Mouse (Mus musculus) T-cell, adult 2 months (primary cell): ENCODE measurements around the gene Hspb1.
A peak's percentile ranks its signal among the peaks of the same experiment; 100 is the strongest.

Source experiments
- DNase-seq: peaks from one replicate; pipeline ENCODE4 v3.0.0; 2022; ENCODE audit warnings: low spot score

The Hspb1 gene

DNA sequence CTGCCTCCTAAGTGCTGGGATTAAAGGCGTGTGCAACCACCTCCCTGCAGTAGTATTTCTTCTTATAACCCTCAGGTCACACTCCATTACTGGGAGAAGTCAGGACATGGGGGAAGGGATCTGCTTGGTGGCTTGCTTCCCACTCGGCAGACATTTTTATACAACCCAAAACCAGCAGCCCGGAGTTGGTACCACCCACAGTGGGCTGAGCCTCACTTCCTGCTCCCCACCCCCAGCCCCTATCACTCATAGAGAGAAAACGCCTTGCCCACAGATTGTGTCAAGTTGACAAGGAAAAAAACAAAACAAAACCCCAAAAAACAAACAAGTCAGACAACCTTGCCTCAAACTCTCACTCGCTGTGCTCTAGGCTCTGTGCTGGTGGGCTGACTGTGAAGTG, 25.5 kb downstream of the Hspb1 start:
- DNase-seq, result peak; percentile 53

DNA sequence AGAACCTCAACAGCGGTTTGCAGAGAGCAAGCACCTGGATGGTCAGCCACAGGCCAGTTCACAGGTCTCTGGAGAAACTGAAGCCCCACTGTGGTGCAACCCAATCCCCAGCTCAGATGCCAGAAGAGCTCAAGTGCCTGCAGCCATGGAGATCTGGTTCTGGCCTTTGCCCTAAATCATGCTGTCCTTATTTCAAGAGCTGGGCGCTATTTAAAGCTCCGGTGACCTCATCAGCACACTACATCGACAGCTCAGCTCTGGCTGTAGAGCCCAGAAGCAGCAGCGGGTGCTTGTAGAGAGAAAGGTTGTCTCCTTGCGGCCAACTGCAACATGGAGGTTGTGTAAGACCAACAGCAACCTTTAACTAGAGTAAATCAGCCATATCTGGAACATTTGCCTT, 26.4 kb downstream of the Hspb1 start:
- no peak for DNase-seq

GRCm38 (mm10) chr5:135916051-135916565, 28.4 kb downstream of the Hspb1 start:
- DNase-seq, result no peak

- no peak for DNase-seq
Observed at GRCm38 (mm10) chr5:135916601-135917000, 28.9 kb downstream of the Hspb1 start.

DNA sequence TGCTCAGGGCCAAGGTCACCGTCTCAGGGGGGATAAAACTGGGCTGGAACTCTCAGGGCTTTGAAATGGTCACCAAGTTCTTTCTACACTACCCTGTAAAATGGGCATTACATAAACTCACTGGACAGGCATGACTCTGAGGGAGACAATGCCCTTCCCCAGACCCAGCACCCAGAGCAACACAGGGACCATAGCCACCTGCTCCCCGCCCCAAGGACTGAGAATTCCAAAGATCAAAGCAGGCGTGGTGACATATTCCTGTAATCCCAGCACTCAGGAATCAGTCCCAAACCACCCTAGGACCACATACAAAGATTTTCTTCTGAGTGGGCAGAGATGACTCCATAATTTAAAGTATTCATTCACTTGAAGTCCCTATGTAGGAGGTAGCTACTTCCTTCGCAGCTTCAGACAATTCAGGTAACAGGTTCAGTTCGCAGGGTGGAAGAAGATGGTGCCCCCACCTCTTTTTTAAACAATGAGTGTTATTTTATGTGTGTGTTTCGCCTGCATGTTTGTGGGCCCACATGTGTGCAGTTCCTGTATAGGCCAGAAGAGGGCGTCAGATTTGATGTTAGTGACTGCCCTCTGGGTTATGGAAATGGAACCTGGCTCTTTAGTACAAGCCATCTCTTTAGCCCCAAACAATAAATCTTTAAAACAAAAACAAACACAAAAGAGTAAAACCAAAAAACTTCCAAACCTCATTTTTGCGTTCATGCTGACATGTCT, 29.8 kb downstream of the Hspb1 start:
- DNase-seq, result no peak

DNA sequence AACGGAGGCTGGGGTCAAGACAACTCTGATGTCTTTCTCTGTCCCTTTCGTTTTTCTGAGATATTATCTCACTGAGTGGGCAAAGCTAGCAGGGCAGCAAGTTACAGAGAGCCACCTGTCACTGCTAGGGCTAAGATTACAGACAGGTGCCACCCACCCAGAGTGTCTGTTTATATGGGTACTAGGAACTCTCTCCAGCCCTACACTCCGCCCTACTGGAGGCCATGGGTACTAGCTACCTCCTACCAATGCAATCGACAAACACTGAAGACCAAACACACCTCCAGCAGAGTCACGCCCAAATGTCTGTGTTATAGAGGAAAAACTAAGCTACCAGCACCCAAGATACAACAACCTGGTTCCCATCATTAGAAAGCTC, 30.3 kb downstream of the Hspb1 start:
- DNase-seq, result no peak

DNA sequence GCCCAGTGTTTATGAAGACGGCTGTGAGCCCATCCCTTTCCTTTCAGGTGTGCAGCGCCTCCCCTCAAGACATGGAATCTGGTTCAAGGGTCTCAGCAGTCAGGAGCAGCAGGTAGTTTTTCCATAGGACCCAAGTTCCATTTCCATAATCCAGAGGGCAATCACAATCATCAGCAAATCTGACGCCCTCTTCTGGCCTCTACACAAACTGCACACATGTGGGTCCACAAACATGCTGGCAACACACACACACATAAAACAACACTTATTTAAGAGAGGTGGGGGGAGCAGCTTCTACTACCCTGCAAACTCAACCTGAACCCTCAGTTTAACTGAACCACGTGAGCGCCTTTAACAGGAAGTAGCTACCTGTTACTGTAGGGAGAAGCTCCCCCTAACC, 30.9 kb downstream of the Hspb1 start:
- DNase-seq, result no peak

GRCm38 (mm10) chr5:135919902-135920301, 32.2 kb downstream of the Hspb1 start:
- DNase-seq, result no peak

GRCm38 (mm10) chr5:135923901-135924300, 36.2 kb downstream of the Hspb1 start:
- no peak for DNase-seq

- DNase-seq, result no peak
Observed at GRCm38 (mm10) chr5:135929685-135930424, 42.1 kb downstream of the Hspb1 start.

GRCm38 (mm10) chr5:135931526-135931925, 43.8 kb downstream of the Hspb1 start:
- no peak for DNase-seq

DNA sequence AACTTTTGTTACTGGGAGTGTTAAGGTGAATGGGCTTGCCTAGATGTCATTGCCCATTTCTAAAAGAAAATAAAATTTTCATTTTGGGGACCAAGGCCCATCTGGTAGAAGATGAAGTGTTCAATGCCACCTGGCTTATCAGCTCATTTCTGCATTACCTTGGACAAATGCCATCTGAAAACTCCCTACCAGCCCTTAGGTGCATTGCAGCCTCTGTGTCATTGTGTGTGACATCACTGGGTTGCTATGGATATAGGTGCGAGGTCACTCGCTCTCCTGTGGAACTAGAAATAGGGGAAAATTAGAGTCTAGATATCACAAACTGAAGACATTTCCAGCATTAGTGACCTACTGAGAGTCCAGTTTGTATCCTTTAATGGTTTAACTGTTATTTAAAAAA, 44.6 kb downstream of the Hspb1 start:
- DNase-seq, result no peak

- no peak for DNase-seq
Observed at GRCm38 (mm10) chr5:135933222-135933899, 45.6 kb downstream of the Hspb1 start.

GRCm38 (mm10) chr5:135933900-135934441, 46.3 kb downstream of the Hspb1 start:
- DNase-seq, result no peak

DNA sequence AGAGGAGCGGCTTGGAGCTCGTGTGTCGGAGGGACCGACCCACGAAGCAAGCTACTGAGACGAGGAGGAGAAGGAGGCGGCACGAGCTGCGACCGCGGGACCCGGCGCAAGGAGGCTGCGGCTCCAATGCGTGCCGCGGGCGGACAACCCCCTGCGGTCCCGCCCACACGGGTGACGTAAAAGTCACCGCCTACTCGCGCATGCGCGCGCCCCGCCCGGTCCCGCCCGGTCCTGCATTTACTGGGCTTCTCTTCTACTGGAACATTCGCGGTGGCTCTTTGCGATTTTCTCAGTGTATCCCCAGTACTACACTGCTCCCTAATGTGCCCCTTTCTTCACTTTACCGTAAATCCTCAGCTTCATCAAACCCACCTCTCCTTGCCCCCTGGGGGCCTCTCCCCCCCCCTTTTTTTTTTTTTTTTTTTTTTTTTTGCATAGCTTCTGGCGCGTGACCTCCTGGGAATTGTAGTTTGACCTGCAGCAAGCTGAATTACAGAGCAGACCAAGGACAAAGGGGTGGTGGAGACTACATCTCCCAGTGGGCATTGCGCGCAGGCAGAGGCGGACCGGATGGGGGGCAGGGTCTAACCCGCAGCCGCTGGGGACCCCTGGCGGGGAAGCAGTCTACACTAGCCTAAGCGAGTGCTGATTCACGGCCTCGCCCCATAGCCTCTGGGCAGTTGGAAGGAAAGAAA, 46.9 kb downstream of the Hspb1 start, which contains the start of gene Ywhag:
Gene Ywhag, minus strand, starts transcription at position 136 of the 695 bp plus-strand sequence.
- DNase-seq, result peak; percentile 96

GRCm38 (mm10) chr5:135935176-135935523, 47.4 kb downstream of the Hspb1 start:
- DNase-seq, result no peak

DNA sequence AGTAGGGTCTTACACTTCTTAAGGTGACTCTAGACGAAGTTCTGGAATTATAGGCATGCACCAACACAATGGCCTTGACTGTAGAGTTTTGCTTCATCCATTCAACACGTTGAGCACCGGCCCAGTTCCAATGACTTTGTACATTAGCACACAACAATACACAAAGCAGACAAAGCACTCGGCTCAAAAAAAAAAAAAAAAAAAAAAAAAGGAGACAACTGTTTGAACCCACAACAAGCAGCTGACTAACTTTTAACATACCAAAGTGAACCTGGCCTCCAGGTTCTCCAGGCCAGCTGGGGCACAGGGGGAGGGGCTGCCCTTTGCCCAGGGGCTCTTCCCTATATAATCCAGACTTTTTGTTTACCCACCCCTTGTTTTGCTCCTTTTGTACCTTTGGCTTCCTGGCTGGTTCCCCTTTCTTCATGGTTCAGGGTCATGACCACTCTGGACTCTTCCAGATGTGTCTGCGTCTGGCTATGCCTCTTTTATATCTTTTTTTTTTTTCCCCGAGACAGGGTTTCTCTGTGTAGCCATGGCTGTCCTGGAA, 48.0 kb downstream of the Hspb1 start:
- DNase-seq, result no peak
